Mouse (Mus musculus): Measurements from ENCODE around the gene Muc4. TPM values are rescaled to one million over a fixed set of nuclear protein-coding genes. Genes with fewer than 3 reads are reported as not detected.
A peak's percentile ranks its signal among the peaks of the same experiment; 100 is the strongest.

Gene Muc4
- total and polyA plus RNA-seq, 3 experiments: not detected

- Histone ChIP-seq H3K36me3 (ENCODE audit: control insufficient read depth in 1 of 2, insufficient read depth in 2 of 2, low read length in 2 of 2) (peaks cover 0 to 3% of the 10 kb centered on the region in 2 experiments; a peak in 1 of 4 replicates), H3K9ac (ENCODE audit: control insufficient read depth, low read depth, low read length, poor library complexity, severe bottlenecking) (peak overlapping the region; percentile 80), H3K79me2 (ENCODE audit: control insufficient read depth, insufficient read depth, low read length, poor library complexity) (no peaks in the 10 kb centered on the region), H3K4me1 (ENCODE audit: control insufficient read depth in 1 of 2, insufficient read depth in 2 of 2, low read length in 2 of 2) (peaks cover 0 to 8% of the 10 kb centered on the region in 2 experiments; a peak in 2 of 4 replicates), H3K4me3 (ENCODE audit: control insufficient read depth in 1 of 2, insufficient read depth in 1 of 2, low read depth in 2 of 2, low read length in 2 of 2) (peak overlapping the region; percentile 72 to 87), H3K27me3 (ENCODE audit: control insufficient read depth in 1 of 2, insufficient read depth in 2 of 2, low read length in 2 of 2) (no peaks in the 10 kb centered on the region), H3K27ac (ENCODE audit: control insufficient read depth, low read depth, low read length) (no peak overlapping the region), H3K9me3 (replicated peaks; ENCODE audit: insufficient read depth, low read length) (no peaks in the 10 kb centered on the region)
- TF ChIP-seq ZC3H11A (IDR thresholded peaks at IDR 0.05; ENCODE audit: low read depth, low read length) (peak; percentile 88), BHLHE40 (IDR thresholded peaks at IDR 0.05; ENCODE audit: borderline replicate concordance, low read depth, low read length) (peak; percentile 24; the same call in 1 of the 2 replicates), CHD2 (IDR thresholded peaks at IDR 0.05; ENCODE audit: low read length) (no peak), GABPA (IDR thresholded peaks at IDR 0.05; ENCODE audit: low read depth, low read length) (no peak), SMC3 (IDR thresholded peaks at IDR 0.05; ENCODE audit: low read depth, low read length) (peak; percentile 93), SIN3A (IDR thresholded peaks at IDR 0.05; ENCODE audit: low read length) (peak; percentile 80), MAX (IDR thresholded peaks at IDR 0.05; ENCODE audit: low read length) (peak; percentile 66; the same call in 1 of the 2 replicates), HCFC1 (IDR thresholded peaks at IDR 0.05; ENCODE audit: low read depth, low read length) (0 out of 2 replicates have a peak, but pooled peaks have one; percentile 4), EP300 (IDR thresholded peaks at IDR 0.05; ENCODE audit: low read depth in 1 of 2, low read length in 2 of 2) (peak in 1 of 2 experiments; percentile 30; a peak in 1 of 4 replicates), ZNF384 (IDR thresholded peaks at IDR 0.05; ENCODE audit: low read depth, low read length) (peak; percentile 69), ZMIZ1 (IDR thresholded peaks at IDR 0.05; ENCODE audit: low read depth, low read length) (no peak), TCF12 (IDR thresholded peaks at IDR 0.05; ENCODE audit: low read depth, low read length) (0 out of 2 replicates have a peak, but pooled peaks have one; percentile 10), ETS1 (IDR thresholded peaks at IDR 0.05; ENCODE audit: low read depth, low read length) (0 out of 2 replicates have a peak, but pooled peaks have one; percentile 33), MAFK (IDR thresholded peaks at IDR 0.05; ENCODE audit: borderline replicate concordance, low read depth, low read length) (no peak), ELF1 (IDR thresholded peaks at IDR 0.05; ENCODE audit: low read depth, low read length) (0 out of 2 replicates have a peak, but pooled peaks have one; percentile 23), POLR2AphosphoS2 (IDR thresholded peaks at IDR 0.05; ENCODE audit: low read length) (no peak), CTCF (IDR thresholded peaks at IDR 0.05 in 2 of 3, conservative IDR thresholded peaks at IDR 0.05 in 1 of 3; ENCODE audit: control insufficient read depth in 1 of 3, insufficient read depth in 1 of 3, low read depth in 2 of 3, low read length in 3 of 3, poor library complexity in 1 of 3, severe bottlenecking in 1 of 3) (peak; percentile 82 to 99 (median 84)), GATA1 (IDR thresholded peaks at IDR 0.05; ENCODE audit: low read depth, low read length) (peak; percentile 75), CHD1 (IDR thresholded peaks at IDR 0.05; ENCODE audit: low read depth, low read length) (no peak), KAT2A (conservative IDR thresholded peaks at IDR 0.05; ENCODE audit: low read depth, low read length) (no peak)
- DNase-seq (ENCODE audit: low read depth, low spot score): peak; percentile 96
Measured at GRCm38 (mm10) chr16:32812888-32813361, 77.2 kb downstream of the Muc4 start.

DNA sequence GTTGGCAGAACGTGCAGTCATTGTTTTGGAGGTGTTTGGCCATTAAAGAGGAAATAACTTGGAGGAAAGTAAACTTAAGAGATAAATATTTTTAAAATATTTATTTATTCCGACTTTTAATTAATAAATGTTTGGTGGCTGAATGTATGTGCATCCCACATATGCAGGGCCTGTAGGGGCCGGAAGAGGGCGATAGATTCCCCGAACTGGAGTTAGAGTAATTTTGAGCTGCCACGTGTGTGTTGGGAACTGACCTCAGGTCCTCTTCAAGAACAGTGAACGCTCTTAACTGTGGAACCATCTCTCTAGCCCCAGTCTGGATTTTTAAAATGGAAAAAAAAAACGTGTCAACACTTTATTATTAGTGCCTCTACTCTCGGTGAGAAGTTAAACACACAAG, 77.7 kb downstream of the Muc4 start:
- Histone ChIP-seq H3K4me1 (ENCODE audit: control insufficient read depth in 1 of 2, insufficient read depth in 2 of 2, low read length in 2 of 2) (peaks cover 0 to 7% of the 10 kb centered on the region in 2 experiments; a peak in 2 of 4 replicates), H3K27me3 (ENCODE audit: control insufficient read depth in 1 of 2, insufficient read depth in 2 of 2, low read length in 2 of 2) (no peaks in the 10 kb centered on the region), H3K79me2 (ENCODE audit: control insufficient read depth, insufficient read depth, low read length, poor library complexity) (no peaks in the 10 kb centered on the region), H3K27ac (ENCODE audit: control insufficient read depth, low read depth, low read length) (no peak overlapping the region), H3K36me3 (ENCODE audit: control insufficient read depth in 1 of 2, insufficient read depth in 2 of 2, low read length in 2 of 2) (peaks cover 0 to 3% of the 10 kb centered on the region in 2 experiments; a peak in 1 of 4 replicates), H3K4me3 (ENCODE audit: control insufficient read depth in 1 of 2, insufficient read depth in 1 of 2, low read depth in 2 of 2, low read length in 2 of 2) (peak overlapping the region; percentile 72 to 87), H3K9me3 (replicated peaks; ENCODE audit: insufficient read depth, low read length) (no peaks in the 10 kb centered on the region), H3K9ac (ENCODE audit: control insufficient read depth, low read depth, low read length, poor library complexity, severe bottlenecking) (peak overlapping the region; percentile 80)
- DNase-seq (ENCODE audit: low read depth, low spot score): peak; percentile 81
- TF ChIP-seq RAD21 (IDR thresholded peaks at IDR 0.05; ENCODE audit: low read depth, low read length) (peak; percentile 57), CTCF (IDR thresholded peaks at IDR 0.05 in 2 of 3, conservative IDR thresholded peaks at IDR 0.05 in 1 of 3; ENCODE audit: control insufficient read depth in 1 of 3, insufficient read depth in 1 of 3, low read depth in 2 of 3, low read length in 3 of 3, poor library complexity in 1 of 3, severe bottlenecking in 1 of 3) (peak; percentile 36 to 81 (median 65)), SIN3A (IDR thresholded peaks at IDR 0.05; ENCODE audit: low read length) (peak; percentile 74), ZKSCAN1 (IDR thresholded peaks at IDR 0.05; ENCODE audit: low read depth, low read length) (no peak), GATA1 (IDR thresholded peaks at IDR 0.05; ENCODE audit: low read depth, low read length) (no peak), MXI1 (IDR thresholded peaks at IDR 0.05; ENCODE audit: low read depth, low read length) (peak; percentile 94), HCFC1 (IDR thresholded peaks at IDR 0.05; ENCODE audit: low read depth, low read length) (0 out of 2 replicates have a peak, but pooled peaks have one; percentile 7), MAX (IDR thresholded peaks at IDR 0.05; ENCODE audit: low read length) (peak; percentile 81), UBTF (IDR thresholded peaks at IDR 0.05; ENCODE audit: borderline replicate concordance, insufficient read depth, low read depth, low read length) (no peak), USF2 (IDR thresholded peaks at IDR 0.05; ENCODE audit: borderline replicate concordance in 1 of 2, insufficient read depth in 1 of 2, low read depth in 1 of 2, low read length in 2 of 2) (no peak), MYC (IDR thresholded peaks at IDR 0.05; ENCODE audit: low read depth, low read length) (peak; percentile 95), SMC3 (IDR thresholded peaks at IDR 0.05; ENCODE audit: low read depth, low read length) (peak; percentile 57)

All from MEL (cell line).